Mouse (Mus musculus): Measurements from ENCODE around the gene Slc11a1.

DNA sequence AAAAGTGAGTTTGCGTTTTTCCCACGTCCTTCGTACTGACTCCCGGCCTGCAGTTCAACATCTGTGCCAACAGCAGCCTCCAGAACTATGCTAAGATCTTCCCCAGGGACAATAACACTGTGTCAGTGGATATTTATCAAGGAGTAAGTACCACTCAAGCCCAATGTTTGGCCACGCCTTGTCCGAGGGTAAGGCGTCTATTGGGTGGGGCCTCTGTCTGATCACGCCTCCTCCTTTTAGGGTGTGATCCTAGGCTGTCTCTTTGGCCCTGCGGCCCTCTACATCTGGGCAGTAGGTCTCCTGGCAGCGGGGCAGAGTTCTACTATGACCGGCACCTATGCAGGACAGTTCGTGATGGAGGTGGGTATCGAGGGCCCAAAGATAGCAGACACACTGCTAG lies 8.4 kb downstream of the Slc11a1 start:
- TF ChIP-seq USF1 (IDR thresholded peaks at IDR 0.05; ENCODE audit: low read depth) (no peak), MYOD1 (IDR thresholded peaks at IDR 0.05; ENCODE audit: control insufficient read depth in 1 of 3, insufficient read length in 2 of 3, low read depth in 2 of 3) (no peak), POLR2A (IDR thresholded peaks at IDR 0.05; ENCODE audit: insufficient read length, low read depth) (no peak), TCF12 (IDR thresholded peaks at IDR 0.05; ENCODE audit: insufficient read depth, poor library complexity, severe bottlenecking) (no peak), CEBPB (IDR thresholded peaks at IDR 0.05; ENCODE audit: insufficient read depth, poor library complexity, severe bottlenecking) (no peak), SRF (IDR thresholded peaks at IDR 0.05; ENCODE audit: control insufficient read depth, insufficient read length, low read depth) (no peak), MAX (IDR thresholded peaks at IDR 0.05; ENCODE audit: low read depth) (no peak), MYOG (IDR thresholded peaks at IDR 0.05; ENCODE audit: control insufficient read depth in 1 of 3, insufficient read depth in 1 of 3, insufficient read length in 2 of 3, low read depth in 2 of 3) (no peak), E2F4 (IDR thresholded peaks at IDR 0.05; ENCODE audit: insufficient read depth) (no peak)

All from myocyte (in vitro differentiated cells).